Mouse (Mus musculus) c-Kit-positive CD71-positive TER-119-positive erythroid progenitor cells, embryonic 14.5 days (primary cell): ENCODE results near the gene Rnf114.

Experiments
- DNase-seq: peaks from one replicate; pipeline ENCODE4 v3.0.0-alpha.2; 2013; ENCODE audit warnings: low spot score

Rnf114 gene

GRCm38 (mm10) chr2:167565682-167566081 is 73.2 kb downstream of the Rnf114 start:
- no peak for DNase-seq
